Mouse (Mus musculus) myocyte (in vitro differentiated cells): ENCODE measurements around the gene Kcnk18.

Experiments
- E2F4 ChIP-seq: IDR thresholded peaks from one replicate; pipeline ENCODE4 v1.6.1; 2011; ENCODE audit warnings: mild to moderate bottlenecking, control low read depth, moderate library complexity; ENCODE audit not compliant: insufficient read depth
- POLR2A ChIP-seq: IDR thresholded peaks from one replicate; pipeline ENCODE4 v1.6.1; 2011; ENCODE audit warnings: low read depth, mild to moderate bottlenecking, control low read depth, moderate library complexity; ENCODE audit not compliant: insufficient read length

- TF ChIP-seq E2F4 (no peak), POLR2A (no peak)
Measured at GRCm38 (mm10) chr19:59260718-59261442, 41.9 kb downstream of the Kcnk18 start, which contains the start of gene Slc18a2.
